Mouse (Mus musculus) liver, embryonic 14.5 days (tissue): ENCODE data around the gene Acvrl1.
A peak's percentile ranks its signal among the peaks of the same experiment; 100 is the strongest.

Source experiments
- CTCF ChIP-seq: IDR thresholded peaks from 2 replicates; pipeline ENCODE4 v1.5.1; 2016; ENCODE audit warnings: antibody characterized with exemption, low read depth, control low read depth
- EP300 ChIP-seq: IDR thresholded peaks from 2 replicates; pipeline ENCODE4 v1.6.1; 2016; ENCODE audit warnings: antibody characterized with exemption, low read depth

- TF ChIP-seq CTCF (no peak), EP300 (0 out of 2 replicates have a peak, but pooled peaks have one; percentile 26)
Observed at GRCm38 (mm10) chr15:101139885-101140284, 11.6 kb downstream of the Acvrl1 start.
